8 mouse cellular contexts compared by ENCODE assay signal in the genomic region with DNA sequence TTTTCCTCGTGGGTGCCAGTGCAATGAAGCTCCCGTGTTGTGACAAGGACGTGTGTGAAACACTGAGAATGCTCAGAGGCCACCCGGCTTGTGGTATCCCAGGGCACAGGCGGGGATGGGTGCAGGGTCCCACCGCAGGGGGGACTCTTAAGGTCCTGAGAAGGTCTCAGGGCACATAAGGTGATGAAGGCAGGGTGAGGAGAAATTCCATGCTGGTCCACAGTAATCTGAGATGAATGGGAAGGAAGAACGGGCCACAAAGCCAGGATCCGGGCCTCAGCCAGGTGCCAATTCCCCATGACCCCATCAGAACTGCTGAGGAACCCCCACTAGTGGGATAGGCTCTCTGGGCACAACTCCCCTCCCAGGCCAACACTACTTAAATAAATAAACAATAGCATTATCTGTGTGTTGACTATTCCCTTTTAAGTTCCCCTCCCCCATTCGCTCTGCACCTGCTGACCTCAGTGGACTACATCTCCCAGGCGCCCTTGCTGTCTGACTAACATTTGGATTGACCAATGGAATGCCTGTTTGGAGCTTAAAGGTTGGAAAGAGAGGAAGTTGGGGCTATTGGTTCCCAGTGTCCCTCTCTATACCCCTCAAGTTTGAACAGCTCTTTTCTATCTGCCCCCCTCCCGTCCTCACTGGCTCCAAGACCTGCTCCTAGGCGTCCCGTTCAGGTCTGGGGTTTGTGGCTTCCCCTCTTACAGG. TPM values are rescaled to one million over a fixed set of nuclear protein-coding genes. Genes with fewer than 3 reads are reported as not detected.
A peak's percentile ranks its signal among the peaks of the same experiment; 100 is the strongest.
DNase-seq lines count a peak whose midpoint lies in the region; ATAC-seq and TF ChIP-seq lines count a peak whose summit lies in the region.

No protein-coding gene starts in this region.

- no peaks in the 10 kb centered on the region for H3K36me3 ChIP-seq in heart, adult 2 months (ENCODE audit: control insufficient read depth, insufficient read depth, low read length)
- H3K36me3 ChIP-seq in lung, embryonic 14.5 days (ENCODE audit: insufficient read depth), result no peaks in the 10 kb centered on the region
- H3K36me3 ChIP-seq in small intestine, adult 2 months (ENCODE audit: control insufficient read depth, insufficient read depth, low read length), result no peaks in the 10 kb centered on the region

- peaks cover 3% of the 10 kb centered on the region for H3K4me1 ChIP-seq in heart, adult 2 months (ENCODE audit: control insufficient read depth, insufficient read depth, low read length)
- H3K4me1 ChIP-seq in lung, embryonic 14.5 days (ENCODE audit: insufficient read depth), result 0 out of 2 replicates have a peak, but pooled peaks cover under 1% of the 10 kb centered on the region
- peaks cover 8% of the 10 kb centered on the region; the same call in 1 of the 2 replicates for H3K4me1 ChIP-seq in small intestine, adult 2 months (ENCODE audit: control insufficient read depth, insufficient read depth, insufficient read length, low read length)

- H3K27ac ChIP-seq in gastrocnemius, adult 2 months, result peak overlapping the region; percentile 62; the same call in 1 of the 2 replicates
- peak overlapping the region; percentile 47 for H3K27ac ChIP-seq in heart, adult 2 months
- no peak overlapping the region for H3K27ac ChIP-seq in lung, embryonic 14.5 days (ENCODE audit: low read depth)
- H3K27ac ChIP-seq in small intestine, adult 2 months (ENCODE audit: insufficient read depth, low read depth, low read length), result no peak overlapping the region

- no peak for TF ChIP-seq CTCF in gastrocnemius, adult 2 months (IDR thresholded peaks at IDR 0.05)
- no peak for TF ChIP-seq CTCF in heart, adult 2 months (IDR thresholded peaks at IDR 0.05)
- TF ChIP-seq CTCF in lung, embryonic 14.5 days (IDR thresholded peaks at IDR 0.05; ENCODE audit: low read depth), result no peak
- no peak for TF ChIP-seq CTCF in small intestine, adult 2 months (IDR thresholded peaks at IDR 0.05; ENCODE audit: extremely low read depth, insufficient read length, insufficient replicate concordance, low read depth, low read length)

- 40% methylated on average over 13 of the region's 13 CpGs for WGBS in heart, adult 2 months
- WGBS in lung, embryonic 14.5 days, result 28% methylated on average over 13 of the region's 13 CpGs
- WGBS in small intestine, adult 2 months, result 45% methylated on average over 13 of the region's 13 CpGs

- DNase-seq in gastrocnemius, adult 2 months, result peak; percentile 68
- DNase-seq in gastrocnemius, postnatal 4 days (ENCODE audit: low spot score in 2 of 2), result no peak
- DNase-seq in cerebellum, postnatal 14 days, result peak; percentile 80 to 81
- DNase-seq in heart, adult 2 months, result peak; percentile 32 to 37
- peak; percentile 59 to 66 for DNase-seq in kidney, adult 8-10 months
- DNase-seq in lung, embryonic 14.5 days, result peak; percentile 55
- no peak for DNase-seq in spleen, adult 12 weeks (ENCODE audit: low spot score)

- ATAC-seq in lung, embryonic 14.5 days (ENCODE audit: insufficient read depth), result 0 out of 2 replicates have a peak, but pooled peaks have one; percentile 18

- H3K4me3 ChIP-seq in gastrocnemius, adult 2 months, result peak overlapping the region; percentile 59
- H3K4me3 ChIP-seq in heart, adult 2 months, result peak overlapping the region; percentile 12; the same call in 1 of the 2 replicates
- no peak overlapping the region for H3K4me3 ChIP-seq in lung, embryonic 14.5 days (ENCODE audit: low read depth, low read length)
- peak overlapping the region; percentile 45 for H3K4me3 ChIP-seq in small intestine, adult 2 months (ENCODE audit: low read depth, low read length)

- no peaks in the 10 kb centered on the region for H3K79me2 ChIP-seq in heart, adult 2 months (replicated peaks; ENCODE audit: control insufficient read depth, insufficient read depth, low read length)

- H3K27me3 ChIP-seq in heart, adult 2 months (ENCODE audit: control insufficient read depth, insufficient read depth, low read length), result peaks cover 3% of the 10 kb centered on the region
- H3K27me3 ChIP-seq in lung, embryonic 14.5 days (ENCODE audit: insufficient read depth, low read length), result peaks cover 45% of the 10 kb centered on the region
- H3K27me3 ChIP-seq in small intestine, adult 2 months (ENCODE audit: control insufficient read depth, insufficient read depth, low read length), result peaks cover 22% of the 10 kb centered on the region

- H3K9me3 ChIP-seq in lung, embryonic 14.5 days (ENCODE audit: low read depth, low read length), result no peaks in the 10 kb centered on the region

- H3K4me2 ChIP-seq in lung, embryonic 14.5 days, result peak overlapping the region; percentile 33; the same call in 1 of the 2 replicates

- intact Hi-C loops in gastrocnemius, adult 2 months (cut with DNase I), result loop anchor here (5.0 kb wide), 1 partner anchor 52 kb away; no protein-coding TSS in a partner anchor
- intact Hi-C loops in heart, adult 2 months (cut with DNase I), result loop anchor here (5.0 kb wide), 1 partner anchor 33 kb away; no protein-coding TSS in a partner anchor

- no peak for TF ChIP-seq POLR2A in heart, adult 2 months (IDR thresholded peaks at IDR 0.05; ENCODE audit: insufficient read depth, low read depth, low read length)
- TF ChIP-seq POLR2A in small intestine, adult 2 months (IDR thresholded peaks at IDR 0.05; ENCODE audit: low read depth, low read length), result no peak

- H3K9ac ChIP-seq in heart, adult 2 months (ENCODE audit: low read depth, low read length), result no peak overlapping the region
- H3K9ac ChIP-seq in lung, embryonic 14.5 days, result no peak overlapping the region

- no peak for TF ChIP-seq EP300 in heart, adult 2 months (IDR thresholded peaks at IDR 0.05; ENCODE audit: insufficient read depth, low read depth, low read length)

RNA-seq across cellular contexts. Expression of a gene that starts 4.4 kb away (rescaled TPM):
- total RNA-seq in gastrocnemius, adult 2 months (2021), result 1 to 10 TPM; 3.9 to 6.0 TPM
- 1 to 10 TPM; 1.3 to 2.1 TPM for total RNA-seq in gastrocnemius, postnatal 4 days (2021)
- 10 to 100 TPM; 18.1 to 18.4 TPM for total RNA-seq in heart, adult 2 months (2021)
- 11.4 and 16.7 TPM in 2 replicates for polyA plus RNA-seq in heart, adult 2 months (2012; rRNA removed)
- polyA plus RNA-seq in lung, embryonic 14.5 days (2014; fragmentation: Nextera tagmentation; extraction: Ambion mirVana), result 3.6 and 4.0 TPM in 2 replicates
- polyA plus RNA-seq in small intestine, adult 2 months (2012; rRNA removed), result 1.7 and 2.6 TPM in 2 replicates

RNA-seq across cellular contexts. Expression of a gene that starts 46.5 kb away (rescaled TPM):
- total RNA-seq in gastrocnemius, adult 2 months (2021), result 1,000 to 10,000 TPM in 1 of 2 experiments, 100 to 1,000 TPM in 1; 776 to 2,566 TPM
- total RNA-seq in gastrocnemius, postnatal 4 days (2021), result 100 to 1,000 TPM; 652 to 792 TPM
- over 10,000 TPM; 18,797 to 22,206 TPM for total RNA-seq in heart, adult 2 months (2021)
- 7,725 and 11,177 TPM in 2 replicates for polyA plus RNA-seq in heart, adult 2 months (2012; rRNA removed)
- 0.42 and 2.4 TPM in 2 replicates for polyA plus RNA-seq in lung, embryonic 14.5 days (2014; fragmentation: Nextera tagmentation; extraction: Ambion mirVana)
- polyA plus RNA-seq in small intestine, adult 2 months (2012; rRNA removed), result not detected in 2 replicates

Comparison
In these comparisons a context has a peak if more than half of its experiments do, and no peak if none do; other contexts are left out.
1. DNase-seq: peak in gastrocnemius, adult 2 months (single experiment), cerebellum, postnatal 14 days (2 of 2), heart, adult 2 months (2 of 2), kidney, adult 8-10 months (2 of 2) and lung, embryonic 14.5 days (single experiment); none in gastrocnemius, postnatal 4 days (0 of 2) and spleen, adult 12 weeks (single experiment).
2. H3K27ac ChIP-seq: peak in gastrocnemius, adult 2 months (single experiment) and heart, adult 2 months (single experiment); none in lung, embryonic 14.5 days (single experiment) and small intestine, adult 2 months (single experiment).
3. RNA of a gene that starts 46.5 kb away (total RNA-seq): 18,797 to 22,206 TPM in heart, adult 2 months; 776 to 2,566 TPM in gastrocnemius, adult 2 months and 652 to 792 TPM in gastrocnemius, postnatal 4 days; every median in the first group is over 4 times any median in the second.